Mouse (Mus musculus): ENCODE data around the gene Wdr76. TPM values are rescaled to one million over a fixed set of nuclear protein-coding genes. Genes with fewer than 3 reads are reported as not detected.

The Wdr76 gene
- polyA plus RNA-seq, 1 experiment = 2.4 TPM

DNA sequence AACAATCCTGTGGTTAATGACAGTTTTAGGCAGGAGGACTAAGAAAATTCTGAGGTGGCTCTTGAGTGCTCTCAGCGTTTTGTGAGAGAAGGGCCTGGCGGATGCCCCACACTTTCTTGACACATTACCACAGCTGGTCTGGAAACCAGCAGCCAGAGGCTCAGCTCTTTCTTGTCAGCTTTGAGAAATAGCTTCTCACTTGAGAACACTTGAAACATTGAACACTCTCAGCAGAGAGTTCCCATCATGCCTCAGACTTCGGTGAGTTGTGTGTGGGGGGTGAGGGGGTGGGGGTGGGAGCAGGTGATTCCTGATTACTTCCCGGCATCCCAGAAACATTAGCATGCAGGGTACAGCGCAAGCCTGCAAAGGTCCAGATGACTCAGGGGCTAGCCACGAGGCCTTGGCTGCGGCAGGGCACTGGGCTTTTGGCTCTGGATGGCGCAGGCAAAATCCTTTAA lies 69.2 kb downstream of the Wdr76 start:
- no peak for TF ChIP-seq USF1 (IDR thresholded peaks at IDR 0.05; ENCODE audit: low read depth)
- no peak for TF ChIP-seq POLR2A (IDR thresholded peaks at IDR 0.05; ENCODE audit: insufficient read length, low read depth)
- peak; percentile 63 to 80 (median 69) for TF ChIP-seq MYOD1 (IDR thresholded peaks at IDR 0.05; ENCODE audit: control insufficient read depth in 1 of 3, insufficient read length in 2 of 3, low read depth in 2 of 3)
- no peak for TF ChIP-seq MAX (IDR thresholded peaks at IDR 0.05; ENCODE audit: low read depth)
- TF ChIP-seq MYOG (IDR thresholded peaks at IDR 0.05; ENCODE audit: control insufficient read depth in 1 of 3, insufficient read depth in 1 of 3, insufficient read length in 2 of 3, low read depth in 2 of 3) = no peak
- TF ChIP-seq TCF12 (IDR thresholded peaks at IDR 0.05; ENCODE audit: insufficient read depth, poor library complexity, severe bottlenecking) = no peak
- no peak for TF ChIP-seq CEBPB (IDR thresholded peaks at IDR 0.05; ENCODE audit: insufficient read depth, poor library complexity, severe bottlenecking)
- no peaks in the 10 kb centered on the region for H3K36me3 ChIP-seq (ENCODE audit: control insufficient read depth, insufficient read depth)
- H3K4me3 ChIP-seq = no peak overlapping the region
- H3K27me3 ChIP-seq (ENCODE audit: control insufficient read depth, insufficient read depth, insufficient read length) = no peaks in the 10 kb centered on the region
- peak overlapping the region; percentile 72 for H3K4me2 ChIP-seq (ENCODE audit: low read depth)
- H3ac ChIP-seq (ENCODE audit: control insufficient read depth, insufficient read length) = no peak overlapping the region
- H3K79me2 ChIP-seq (ENCODE audit: control insufficient read depth, insufficient read depth) = no peaks in the 10 kb centered on the region

DNA sequence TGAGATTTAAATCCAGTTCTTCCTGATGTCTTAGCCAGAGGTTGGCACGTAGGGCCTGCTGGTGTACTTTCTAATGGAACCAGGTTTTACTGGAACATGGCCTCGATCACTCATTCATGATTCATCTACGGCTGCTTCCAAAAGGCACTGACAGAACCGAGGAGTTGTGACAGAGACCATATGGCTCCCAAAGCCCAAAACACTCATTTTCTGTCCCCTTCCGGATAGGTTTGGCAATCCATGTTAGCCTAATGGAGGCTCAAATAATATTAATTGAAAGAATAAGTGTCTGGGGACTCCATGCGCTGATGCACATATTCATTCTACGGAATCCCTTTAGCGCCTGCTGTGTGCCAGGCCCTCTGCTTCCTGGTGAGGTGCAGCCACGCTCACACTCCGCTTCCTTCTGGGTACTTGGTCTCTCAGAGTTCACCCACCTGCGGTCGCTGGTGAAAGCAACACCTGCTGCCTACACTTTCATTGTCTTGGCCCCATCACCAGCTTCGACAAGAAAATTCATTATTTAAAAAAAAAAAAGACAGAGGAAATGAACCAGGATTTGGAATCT lies 76.4 kb downstream of the Wdr76 start:
- Histone ChIP-seq H3K79me2 (ENCODE audit: control insufficient read depth, insufficient read depth) (no peaks in the 10 kb centered on the region), H3K36me3 (ENCODE audit: control insufficient read depth, insufficient read depth) (no peaks in the 10 kb centered on the region), H3K4me3 (no peak overlapping the region), H3K4me2 (ENCODE audit: low read depth) (no peak overlapping the region), H3ac (ENCODE audit: control insufficient read depth, insufficient read length) (no peak overlapping the region), H3K27me3 (ENCODE audit: control insufficient read depth, insufficient read depth, insufficient read length) (no peaks in the 10 kb centered on the region)
- no peak for TF ChIP-seq POLR2A (IDR thresholded peaks at IDR 0.05; ENCODE audit: insufficient read length, low read depth)

DNA sequence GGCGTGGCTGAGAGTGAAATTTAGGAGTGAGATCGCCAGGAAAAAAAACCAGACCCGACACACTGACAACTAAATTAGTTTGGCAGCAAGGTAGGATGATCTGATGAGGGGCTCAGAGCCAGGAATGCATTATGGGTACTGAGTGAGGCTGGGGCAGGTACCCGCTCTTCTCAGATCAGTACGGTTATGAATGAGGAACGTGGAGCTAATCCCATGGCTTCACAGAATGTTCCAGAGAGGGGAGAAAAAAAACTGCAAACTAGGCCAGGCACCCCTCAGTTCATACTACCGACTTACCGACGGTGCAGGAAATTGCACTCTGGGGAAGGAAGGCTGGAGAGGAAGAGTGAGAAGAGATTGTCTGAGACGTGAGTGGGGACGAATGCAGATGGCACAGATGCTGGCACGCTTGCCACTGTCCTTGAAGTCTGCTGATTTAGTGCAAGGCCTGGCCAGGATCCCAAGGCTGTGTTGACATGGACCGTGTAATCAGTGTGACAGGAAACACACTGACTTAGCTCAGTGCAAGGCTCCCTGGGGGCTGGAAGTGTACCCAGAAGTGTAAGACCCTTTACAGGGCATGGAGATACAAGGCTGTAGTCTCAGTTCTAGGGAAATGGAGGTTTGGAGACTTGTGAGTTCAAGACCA lies 77.1 kb downstream of the Wdr76 start:
- Histone ChIP-seq H3K4me2 (ENCODE audit: low read depth) (no peak overlapping the region), H3K4me3 (no peak overlapping the region), H3K36me3 (ENCODE audit: control insufficient read depth, insufficient read depth) (no peaks in the 10 kb centered on the region), H3K27me3 (ENCODE audit: control insufficient read depth, insufficient read depth, insufficient read length) (no peaks in the 10 kb centered on the region), H3K79me2 (ENCODE audit: control insufficient read depth, insufficient read depth) (no peaks in the 10 kb centered on the region), H3ac (ENCODE audit: control insufficient read depth, insufficient read length) (no peak overlapping the region)
- TF ChIP-seq POLR2AphosphoS2 (IDR thresholded peaks at IDR 0.05; ENCODE audit: insufficient read length, low read depth) = no peak
- no peak for TF ChIP-seq USF1 (IDR thresholded peaks at IDR 0.05; ENCODE audit: low read depth)
- no peak for TF ChIP-seq TCF12 (IDR thresholded peaks at IDR 0.05; ENCODE audit: insufficient read depth, poor library complexity, severe bottlenecking)
- no peak for TF ChIP-seq CEBPB (IDR thresholded peaks at IDR 0.05; ENCODE audit: insufficient read depth, poor library complexity, severe bottlenecking)
- no peak for TF ChIP-seq REST (IDR thresholded peaks at IDR 0.05; ENCODE audit: insufficient read depth, insufficient read length)
- no peak for TF ChIP-seq E2F4 (IDR thresholded peaks at IDR 0.05; ENCODE audit: insufficient read depth)
- TF ChIP-seq MYOG (IDR thresholded peaks at IDR 0.05; ENCODE audit: control insufficient read depth in 1 of 3, insufficient read depth in 1 of 3, insufficient read length in 2 of 3, low read depth in 2 of 3) = no peak
- TF ChIP-seq MYOD1 (IDR thresholded peaks at IDR 0.05; ENCODE audit: control insufficient read depth in 1 of 3, insufficient read length in 2 of 3, low read depth in 2 of 3) = no peak
- no peak for TF ChIP-seq POLR2A (IDR thresholded peaks at IDR 0.05; ENCODE audit: insufficient read length, low read depth)
- TF ChIP-seq MAX (IDR thresholded peaks at IDR 0.05; ENCODE audit: low read depth) = no peak
- no peak for TF ChIP-seq SRF (IDR thresholded peaks at IDR 0.05; ENCODE audit: control insufficient read depth, insufficient read length, low read depth)

DNA sequence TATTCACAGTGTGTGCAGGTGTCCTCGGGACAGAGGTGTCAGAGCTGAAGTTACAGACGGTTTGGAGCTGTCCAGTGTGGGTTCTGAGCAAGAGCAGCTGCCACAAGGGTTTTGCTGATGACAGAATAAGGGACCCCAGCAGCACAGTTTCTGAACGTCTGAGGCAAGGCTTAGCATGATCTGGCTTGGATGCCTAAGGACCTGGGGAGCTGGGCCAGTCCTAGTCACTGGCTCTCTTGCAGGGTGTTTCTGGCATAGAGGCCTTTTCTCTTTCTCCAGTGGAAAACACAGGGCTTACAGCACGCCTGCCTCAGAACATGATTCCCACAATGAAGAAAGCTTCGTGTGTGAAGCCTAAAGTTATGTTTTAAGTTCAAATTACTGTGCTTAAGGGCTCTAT lies 78.2 kb downstream of the Wdr76 start:
- no peak overlapping the region for H3ac ChIP-seq (ENCODE audit: control insufficient read depth, insufficient read length)
- TF ChIP-seq E2F4 (IDR thresholded peaks at IDR 0.05; ENCODE audit: insufficient read depth) (no peak), REST (IDR thresholded peaks at IDR 0.05; ENCODE audit: insufficient read depth, insufficient read length) (no peak), MAX (IDR thresholded peaks at IDR 0.05; ENCODE audit: low read depth) (no peak), CEBPB (IDR thresholded peaks at IDR 0.05; ENCODE audit: insufficient read depth, poor library complexity, severe bottlenecking) (no peak), TCF3 (IDR thresholded peaks at IDR 0.05; ENCODE audit: insufficient read length, low read depth) (no peak), TCF12 (IDR thresholded peaks at IDR 0.05; ENCODE audit: insufficient read depth, poor library complexity, severe bottlenecking) (no peak), POLR2AphosphoS2 (IDR thresholded peaks at IDR 0.05; ENCODE audit: insufficient read length, low read depth) (no peak), SRF (IDR thresholded peaks at IDR 0.05; ENCODE audit: control insufficient read depth, insufficient read length, low read depth) (no peak), POLR2A (IDR thresholded peaks at IDR 0.05; ENCODE audit: insufficient read length, low read depth) (no peak), USF1 (IDR thresholded peaks at IDR 0.05; ENCODE audit: low read depth) (no peak), MYOD1 (IDR thresholded peaks at IDR 0.05; ENCODE audit: control insufficient read depth in 1 of 3, insufficient read length in 2 of 3, low read depth in 2 of 3) (no peak), MYOG (IDR thresholded peaks at IDR 0.05; ENCODE audit: control insufficient read depth in 1 of 3, insufficient read depth in 1 of 3, insufficient read length in 2 of 3, low read depth in 2 of 3) (no peak)
- H3K4me2 ChIP-seq (ENCODE audit: low read depth) = no peak overlapping the region
- no peaks in the 10 kb centered on the region for H3K27me3 ChIP-seq (ENCODE audit: control insufficient read depth, insufficient read depth, insufficient read length)
- H3K36me3 ChIP-seq (ENCODE audit: control insufficient read depth, insufficient read depth) = no peaks in the 10 kb centered on the region
- no peak overlapping the region for H3K4me3 ChIP-seq
- H3K79me2 ChIP-seq (ENCODE audit: control insufficient read depth, insufficient read depth) = no peaks in the 10 kb centered on the region
